Mouse (Mus musculus) stomach, embryonic 15.5 days (tissue): ENCODE data around the gene Rims3. TPM values are rescaled to one million over a fixed set of nuclear protein-coding genes. Genes with fewer than 3 reads are reported as not detected.

Experiments
- ATAC-seq: fragments of 200-750 bp; cut with Nextera tagmentation; 2 replicates; pipeline ENCODE4 v1.8.0; 2017; ENCODE audit warnings: low read depth, moderate number of reproducible peaks, moderate TSS enrichment; ENCODE audit not compliant: insufficient read depth, low FRiP score
- H3K27ac ChIP-seq: fragments of 300-500 bp; sonication (generic); 2 replicates; pipeline ENCODE4 v1.5.1; 2015; ENCODE audit warnings: mild to moderate bottlenecking, inconsistent platforms
- H3K27me3 ChIP-seq: fragments of 300-500 bp; sonication (generic); replicated peaks from 2 replicates; pipeline ENCODE4 v1.6.1; 2015; ENCODE audit warnings: inconsistent platforms
- H3K36me3 ChIP-seq: fragments of 300-500 bp; sonication (generic); 2 replicates; pipeline ENCODE4 v1.6.1; 2015; ENCODE audit warnings: inconsistent platforms
- H3K4me1 ChIP-seq: fragments of 300-500 bp; sonication (generic); 2 replicates; pipeline ENCODE4 v1.6.1; 2015; ENCODE audit warnings: inconsistent platforms
- H3K4me2 ChIP-seq: fragments of 300-500 bp; sonication (generic); 2 replicates; pipeline ENCODE4 v1.6.1; 2015; ENCODE audit warnings: mild to moderate bottlenecking, inconsistent platforms
- H3K4me3 ChIP-seq: fragments of 300-500 bp; sonication (generic); replicated peaks from 2 replicates; pipeline ENCODE4 v1.5.1; 2015; ENCODE audit warnings: inconsistent platforms
- H3K9ac ChIP-seq: fragments of 300-500 bp; sonication (generic); 2 replicates; pipeline ENCODE4 v1.6.1; 2015; ENCODE audit warnings: inconsistent platforms
- H3K9me3 ChIP-seq: fragments of 300-500 bp; sonication (generic); 2 replicates; pipeline ENCODE4 v1.6.1; 2016; ENCODE audit warnings: inconsistent platforms
- WGBS: fragments of 180-500 bp; shearing (Covaris S2); methylation state at CpG from one replicate; pipeline ENCODE4 v1.1.7; 2015; 5-methylcytosine and 5-hydroxymethylcytosine counted together
- polyA plus RNA-seq: library from polyadenylated mRNA; unstranded; fragments of >200 nt; fragmentation: Nextera tagmentation; extraction: Ambion mirVana; gene quantifications from 2 replicates; pipeline ENCODE4 v1.2.1, GENCODE M21; 2015

Gene Rims3
- polyA plus RNA-seq, 1 experiment from 2014 or later, result 1.5 TPM

- 29% methylated on average over 13 of the region's 13 CpGs for WGBS
- Histone ChIP-seq H3K9ac (no peak overlapping the region), H3K27ac (no peak overlapping the region), H3K36me3 (no peaks in the 10 kb centered on the region), H3K4me2 (no peak overlapping the region), H3K4me1 (peaks cover 4% of the 10 kb centered on the region; the same call in 1 of the 2 replicates), H3K27me3 (no peaks in the 10 kb centered on the region), H3K4me3 (no peak overlapping the region), H3K9me3 (no peaks in the 10 kb centered on the region)
- no peak for ATAC-seq
Observed at GRCm38 (mm10) chr4:120885208-120886120, 30.8 kb downstream of the Rims3 start.

DNA sequence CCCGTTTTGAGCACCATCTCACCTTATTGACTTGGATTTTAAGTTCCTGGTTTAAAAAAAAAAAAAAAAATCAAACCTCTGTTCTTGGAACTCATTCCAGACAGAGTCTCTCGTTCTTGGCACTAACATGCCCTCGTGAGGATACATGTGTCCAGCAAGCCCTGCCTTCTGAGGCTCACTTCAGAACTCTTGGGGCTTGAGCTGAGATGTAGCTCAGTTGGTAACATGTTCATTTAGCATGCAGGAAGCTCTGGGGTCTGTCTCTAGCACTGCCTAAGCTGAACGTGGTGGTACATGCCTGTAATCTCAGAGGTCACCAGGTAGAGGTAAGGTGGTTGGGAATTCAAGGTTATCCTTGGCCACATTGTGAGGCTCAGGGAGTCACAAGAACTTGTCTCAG, 31.5 kb downstream of the Rims3 start:
- no peak overlapping the region for H3K9ac ChIP-seq
- ATAC-seq, result no peak
- peaks cover under 1% of the 10 kb centered on the region; the same call in 1 of the 2 replicates for H3K4me1 ChIP-seq
- no peak overlapping the region for H3K4me3 ChIP-seq
- H3K27me3 ChIP-seq, result no peaks in the 10 kb centered on the region
- 28% methylated on average over 4 of the region's 4 CpGs for WGBS
- H3K36me3 ChIP-seq, result no peaks in the 10 kb centered on the region
- H3K4me2 ChIP-seq, result no peak overlapping the region
- H3K9me3 ChIP-seq, result no peaks in the 10 kb centered on the region
- H3K27ac ChIP-seq, result no peak overlapping the region

GRCm38 (mm10) chr4:120886811-120887210, 32.2 kb downstream of the Rims3 start:
- ATAC-seq, result no peak
- H3K27me3 ChIP-seq, result no peaks in the 10 kb centered on the region
- 77% methylated on average over 5 of the region's 5 CpGs for WGBS
- no peak overlapping the region for H3K27ac ChIP-seq
- H3K9ac ChIP-seq, result no peak overlapping the region
- H3K4me1 ChIP-seq, result no peaks in the 10 kb centered on the region; the same call in 1 of the 2 replicates
- H3K9me3 ChIP-seq, result no peaks in the 10 kb centered on the region
- no peak overlapping the region for H3K4me2 ChIP-seq
- no peak overlapping the region for H3K4me3 ChIP-seq
- no peaks in the 10 kb centered on the region for H3K36me3 ChIP-seq

DNA sequence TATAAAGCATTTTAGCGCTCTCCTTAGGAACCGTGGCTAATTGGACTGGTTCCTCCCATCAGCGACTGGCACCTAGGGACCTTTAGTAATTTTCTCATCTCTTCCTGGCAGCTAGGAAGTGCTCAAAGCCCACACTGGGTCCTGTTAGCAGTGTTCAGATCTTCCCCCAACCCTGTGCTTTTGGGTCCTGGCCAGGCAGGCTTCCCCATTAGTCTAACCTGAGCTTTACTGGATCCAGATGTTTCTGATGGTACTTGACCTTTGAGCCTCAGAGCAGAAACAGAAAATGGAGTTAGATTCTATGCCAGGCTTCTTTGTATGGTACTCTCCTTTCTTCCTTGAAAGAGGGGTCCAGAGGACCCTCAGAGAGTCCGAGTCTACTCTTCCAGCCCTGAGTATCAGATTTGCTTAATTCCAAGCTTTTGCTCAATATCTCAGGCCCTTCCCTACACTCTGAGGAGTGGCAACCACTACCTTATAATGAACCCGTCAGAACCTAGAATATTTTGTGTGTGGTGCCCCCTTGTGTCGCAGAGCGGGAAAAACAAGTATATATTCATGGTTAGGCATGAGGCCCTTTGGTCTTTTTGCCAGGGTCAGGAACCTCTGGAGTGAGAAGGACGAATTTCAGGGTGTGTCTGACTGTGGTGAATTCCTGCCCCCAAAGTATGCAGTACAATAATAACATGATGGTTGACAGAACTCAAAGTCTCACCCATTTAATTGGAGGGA, 32.9 kb downstream of the Rims3 start:
- Histone ChIP-seq H3K9ac (no peak overlapping the region), H3K4me2 (no peak overlapping the region), H3K4me3 (no peak overlapping the region), H3K36me3 (no peaks in the 10 kb centered on the region), H3K4me1 (no peaks in the 10 kb centered on the region; the same call in 1 of the 2 replicates), H3K9me3 (no peaks in the 10 kb centered on the region), H3K27me3 (no peaks in the 10 kb centered on the region), H3K27ac (no peak overlapping the region)
- 33% methylated on average over 8 of the region's 8 CpGs for WGBS
- no peak for ATAC-seq

DNA sequence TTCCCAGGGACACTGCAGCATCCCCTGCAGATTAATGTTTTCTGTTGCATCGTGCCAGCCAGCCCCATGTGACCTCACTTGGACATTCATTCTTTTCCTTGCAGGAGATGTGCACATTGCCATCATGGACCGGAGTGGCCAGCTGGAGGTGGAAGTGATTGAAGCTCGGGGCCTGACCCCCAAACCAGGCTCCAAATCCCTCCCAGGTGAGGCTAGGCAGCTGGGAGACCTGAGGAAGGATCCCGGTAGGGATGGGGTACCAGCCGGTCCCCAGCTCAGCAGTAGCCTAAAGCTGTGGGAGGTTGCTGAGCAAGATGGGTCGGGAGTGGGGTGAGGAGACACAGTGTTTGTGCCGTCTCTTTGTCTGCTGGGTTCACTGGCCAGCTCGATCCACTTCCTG, 34.3 kb downstream of the Rims3 start:
- H3K9me3 ChIP-seq, result no peaks in the 10 kb centered on the region
- H3K4me2 ChIP-seq, result no peak overlapping the region
- WGBS, result 66% methylated on average over 8 of the region's 8 CpGs
- no peaks in the 10 kb centered on the region for H3K27me3 ChIP-seq
- no peak overlapping the region for H3K27ac ChIP-seq
- H3K9ac ChIP-seq, result no peak overlapping the region
- no peak overlapping the region for H3K4me3 ChIP-seq
- H3K36me3 ChIP-seq, result no peaks in the 10 kb centered on the region
- H3K4me1 ChIP-seq, result no peaks in the 10 kb centered on the region; the same call in 1 of the 2 replicates
- ATAC-seq, result no peak

GRCm38 (mm10) chr4:120890754-120891440, 36.3 kb downstream of the Rims3 start:
- ATAC-seq, result no peak; the same call in 1 of the 2 replicates
- Histone ChIP-seq H3K4me3 (no peak overlapping the region), H3K27me3 (no peaks in the 10 kb centered on the region), H3K4me1 (no peaks in the 10 kb centered on the region; the same call in 1 of the 2 replicates), H3K9me3 (no peaks in the 10 kb centered on the region), H3K9ac (no peak overlapping the region), H3K36me3 (no peaks in the 10 kb centered on the region), H3K27ac (no peak overlapping the region), H3K4me2 (no peak overlapping the region)
- WGBS, result 66% methylated on average over 11 of the region's 11 CpGs

GRCm38 (mm10) chr4:120891960-120892359, 37.3 kb downstream of the Rims3 start:
- H3K4me2 ChIP-seq, result no peak overlapping the region
- no peak overlapping the region for H3K27ac ChIP-seq
- no peak overlapping the region for H3K4me3 ChIP-seq
- no peaks in the 10 kb centered on the region for H3K4me1 ChIP-seq
- H3K36me3 ChIP-seq, result no peaks in the 10 kb centered on the region
- no peaks in the 10 kb centered on the region for H3K27me3 ChIP-seq
- H3K9me3 ChIP-seq, result no peaks in the 10 kb centered on the region
- ATAC-seq, result no peak
- H3K9ac ChIP-seq, result no peak overlapping the region

GRCm38 (mm10) chr4:120892516-120892915, 37.9 kb downstream of the Rims3 start:
- no peaks in the 10 kb centered on the region for H3K36me3 ChIP-seq
- 35% methylated on average over 1 of the region's 1 CpGs for WGBS
- no peak overlapping the region for H3K4me3 ChIP-seq
- no peaks in the 10 kb centered on the region for H3K9me3 ChIP-seq
- H3K4me2 ChIP-seq, result no peak overlapping the region
- no peak for ATAC-seq
- H3K4me1 ChIP-seq, result no peaks in the 10 kb centered on the region
- H3K9ac ChIP-seq, result no peak overlapping the region
- no peaks in the 10 kb centered on the region for H3K27me3 ChIP-seq
- H3K27ac ChIP-seq, result no peak overlapping the region

GRCm38 (mm10) chr4:120893656-120894401, 39.2 kb downstream of the Rims3 start:
- WGBS, result 55% methylated on average over 11 of the region's 11 CpGs
- Histone ChIP-seq H3K4me2 (no peak overlapping the region), H3K36me3 (no peaks in the 10 kb centered on the region), H3K9ac (no peak overlapping the region), H3K9me3 (no peaks in the 10 kb centered on the region), H3K4me3 (no peak overlapping the region), H3K27me3 (no peaks in the 10 kb centered on the region), H3K4me1 (no peaks in the 10 kb centered on the region), H3K27ac (no peak overlapping the region)
- no peak for ATAC-seq

DNA sequence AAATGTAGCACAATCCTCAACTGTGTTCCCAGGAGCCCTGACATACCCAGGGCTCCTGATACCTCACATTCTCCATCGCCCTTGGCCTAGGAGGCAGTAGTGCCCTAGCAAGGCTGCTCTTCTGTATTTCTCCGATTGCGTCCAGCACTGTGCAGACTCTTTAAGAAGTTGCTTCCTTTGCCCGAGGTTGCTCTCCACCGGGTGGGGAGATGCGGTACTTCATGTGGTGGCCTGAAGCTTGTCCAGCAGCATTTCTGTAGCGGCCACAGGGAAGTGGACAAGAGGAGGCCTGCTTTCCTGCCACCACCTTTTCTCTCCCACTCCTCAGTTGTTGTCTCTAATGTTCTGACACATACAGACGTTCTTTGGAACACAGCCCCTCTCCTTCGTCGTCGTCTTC, 40.0 kb downstream of the Rims3 start:
- ATAC-seq, result no peak
- Histone ChIP-seq H3K27ac (no peak overlapping the region), H3K4me1 (no peaks in the 10 kb centered on the region), H3K9me3 (no peaks in the 10 kb centered on the region), H3K36me3 (no peaks in the 10 kb centered on the region), H3K4me2 (no peak overlapping the region), H3K4me3 (no peak overlapping the region), H3K9ac (no peak overlapping the region), H3K27me3 (no peaks in the 10 kb centered on the region)
- WGBS, result 68% methylated on average over 11 of the region's 11 CpGs

DNA sequence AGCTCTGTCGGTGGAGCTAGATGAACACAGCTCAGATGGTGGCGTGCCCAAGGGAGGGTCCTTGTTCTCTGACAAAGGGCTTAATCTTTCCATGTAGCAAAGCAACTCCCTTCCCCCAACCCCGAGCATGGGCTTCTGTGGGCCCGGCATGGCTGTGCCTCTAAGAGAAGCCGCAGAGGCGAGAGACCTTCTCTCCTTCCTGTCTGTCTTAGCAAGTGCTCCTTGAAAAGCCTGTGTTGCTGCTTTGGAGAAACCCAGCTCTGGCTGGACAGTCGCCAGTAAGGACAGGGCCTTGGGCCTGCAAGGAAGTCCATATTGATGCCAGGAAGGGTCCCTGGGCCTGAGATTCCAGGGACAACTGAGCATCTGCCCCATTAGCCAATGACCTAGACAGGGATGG, 40.6 kb downstream of the Rims3 start:
- no peak overlapping the region for H3K27ac ChIP-seq
- no peaks in the 10 kb centered on the region for H3K36me3 ChIP-seq
- H3K4me2 ChIP-seq, result no peak overlapping the region
- H3K9ac ChIP-seq, result no peak overlapping the region
- no peaks in the 10 kb centered on the region for H3K9me3 ChIP-seq
- no peak overlapping the region for H3K4me3 ChIP-seq
- ATAC-seq, result no peak
- 79% methylated on average over 7 of the region's 7 CpGs for WGBS
- H3K27me3 ChIP-seq, result no peaks in the 10 kb centered on the region
- no peaks in the 10 kb centered on the region for H3K4me1 ChIP-seq
